Mouse (Mus musculus) adrenal gland, adult 18-20 months (tissue): Measurements from ENCODE around the gene Elovl1. TPM values are rescaled to one million over a fixed set of nuclear protein-coding genes. Genes with fewer than 3 reads are reported as not detected.

Experiments
- DNase-seq, 2 experiments: peaks; one replicate each; pipeline ENCODE4 v3.0.0; 2021 to 2022; ENCODE audit warnings: low spot score in 2 of 2
- long read RNA-seq, 2 experiments: library from polyadenylated mRNA; stranded (forward); transcript quantifications; one replicate each; pipeline ENCODE4 v2.0.0; 2021
- total RNA-seq, 2 experiments: library from RNA; stranded (reverse); gene quantifications; 1 replicate in 1 of 2; 2 replicates in 1 of 2; pipeline ENCODE4 v1.2.3; 2021

Elovl1 gene
- 10 to 100 TPM; 61.2 to 86.0 TPM for total RNA-seq
- long read RNA-seq, experiment 1, transcript Elovl1-201 (8 exons, 1,811 nt): major isoform, 45 of 49 reads
- long read RNA-seq, experiment 1, partial matches to known transcripts: 1 of 49 reads
- long read RNA-seq, experiment 1, other reads (novel, unspliced or antisense): 2 of 49 reads
- long read RNA-seq, experiment 2, transcript Elovl1-201 (8 exons, 1,811 nt): major isoform, 109 of 138 reads
- long read RNA-seq, experiment 2, partial matches to known transcripts: 20 of 138 reads
- long read RNA-seq, experiment 2, other reads (novel, unspliced or antisense): 7 of 138 reads

DNA sequence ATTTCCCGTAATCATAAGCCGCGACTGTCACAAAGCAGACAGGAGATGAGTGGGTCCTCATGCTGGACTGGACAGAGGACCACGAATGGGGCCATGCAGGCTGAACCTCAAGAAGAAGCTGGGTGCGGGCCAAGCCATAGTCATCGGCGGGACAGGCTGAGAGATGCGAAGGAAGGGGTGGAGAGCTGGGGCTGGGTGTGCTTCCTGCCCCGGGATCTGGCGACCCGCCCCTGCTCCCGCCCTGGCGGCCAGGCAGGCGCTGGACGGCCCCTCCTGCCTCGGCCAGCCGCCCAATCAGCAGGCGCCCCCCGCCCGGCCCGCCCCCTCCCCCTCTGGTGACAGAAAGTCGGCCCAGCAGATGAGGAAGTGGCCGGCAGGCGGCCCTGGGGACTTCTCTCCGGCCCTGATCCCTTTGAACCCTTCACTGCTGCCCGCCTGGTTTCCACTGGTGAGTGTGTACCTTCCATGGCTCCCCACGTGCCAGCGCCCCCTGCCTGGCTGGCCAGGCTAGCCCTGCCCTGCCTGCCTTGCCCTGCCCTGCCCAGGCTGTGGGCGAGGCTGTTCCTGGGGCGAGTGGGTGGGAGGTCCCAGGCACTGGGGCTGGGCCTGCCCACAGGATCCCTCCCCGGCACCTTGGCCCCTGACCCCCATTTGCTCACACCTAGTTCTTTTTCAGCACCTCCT, at the start of gene Elovl1:
Gene Elovl1 (plus strand): TSS at position 326 of the 684 bp plus-strand sequence.
- peak; percentile 87 for DNase-seq

DNA sequence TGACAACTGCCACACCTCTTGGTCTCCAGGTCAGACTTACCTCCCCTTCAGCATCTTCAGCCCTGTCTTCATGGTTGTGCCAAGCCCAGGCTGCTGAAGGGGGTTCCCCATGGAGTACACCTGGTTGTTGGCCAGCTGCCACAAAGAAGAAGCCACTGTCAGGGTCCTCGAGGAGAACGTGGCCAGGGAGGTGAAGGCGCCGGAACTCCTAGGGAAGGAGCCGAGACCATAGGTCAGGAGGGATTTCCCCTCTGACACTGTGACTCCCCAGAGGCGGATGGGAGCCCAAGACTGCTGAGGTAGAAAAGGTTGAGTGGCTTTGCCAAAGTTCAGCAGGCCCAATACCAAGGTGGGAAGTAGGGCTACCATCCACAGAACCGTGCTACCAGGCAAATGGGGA, 44.6 kb upstream of the Elovl1 start:
- DNase-seq: no peak

DNA sequence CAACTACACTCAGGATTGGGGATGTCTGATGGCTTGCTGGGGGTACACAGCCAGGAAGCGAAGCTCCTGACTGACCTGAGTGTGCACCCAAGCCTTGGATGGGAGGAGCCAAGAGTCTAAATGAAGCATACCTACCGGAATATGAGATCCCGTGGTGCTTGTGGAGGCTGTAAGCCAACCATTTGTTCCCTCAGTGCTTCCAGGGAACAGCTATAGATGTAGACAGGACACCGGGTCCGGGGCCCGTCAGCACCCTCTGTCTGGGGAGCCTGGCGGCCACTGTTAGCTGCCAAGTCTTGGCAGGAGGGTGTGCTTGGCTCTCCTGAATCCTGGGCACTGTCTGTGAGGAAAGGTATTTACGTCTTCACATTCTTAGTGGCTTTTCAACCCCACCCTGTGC, 40.6 kb upstream of the Elovl1 start:
- DNase-seq: no peak

DNA sequence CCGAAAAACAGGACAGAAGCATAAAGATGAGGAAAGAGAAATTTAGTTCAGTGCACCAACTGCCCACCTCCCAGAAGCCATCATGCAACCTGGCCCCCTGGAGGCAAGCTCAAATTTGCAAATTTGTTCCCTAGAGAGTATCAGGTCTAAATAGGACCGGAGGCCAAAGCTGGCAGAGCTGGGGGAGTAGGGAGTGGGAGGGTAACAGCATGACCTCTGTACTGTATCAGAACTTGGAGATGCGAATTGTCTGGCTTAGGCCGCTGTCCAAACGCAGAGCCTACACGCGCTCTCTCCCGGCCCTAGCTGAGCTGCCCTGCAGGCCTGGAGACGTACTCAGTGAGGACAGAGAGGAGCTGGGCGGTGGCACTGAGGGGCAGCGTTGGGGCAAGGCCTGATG, 37.7 kb upstream of the Elovl1 start:
- no peak for DNase-seq

DNA sequence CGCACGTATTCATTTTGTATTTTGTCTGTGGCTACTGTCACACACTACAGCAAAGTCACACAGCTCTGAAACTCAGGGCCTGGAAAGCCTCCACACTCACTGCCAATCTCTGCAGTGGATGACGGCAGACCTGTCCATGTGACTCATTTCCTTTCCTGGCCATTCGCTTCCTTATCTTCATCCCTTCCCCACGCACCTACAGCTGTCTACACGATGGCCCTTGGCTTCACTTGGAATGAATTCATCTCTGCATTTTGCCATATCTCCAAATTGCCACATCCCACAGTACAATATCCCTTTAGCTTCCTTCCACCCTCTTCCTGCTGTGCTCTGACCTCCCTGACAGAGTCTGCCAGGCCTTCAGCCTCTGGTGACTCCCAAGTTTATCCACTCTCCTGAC, 33.4 kb upstream of the Elovl1 start:
- DNase-seq: no peak

DNA sequence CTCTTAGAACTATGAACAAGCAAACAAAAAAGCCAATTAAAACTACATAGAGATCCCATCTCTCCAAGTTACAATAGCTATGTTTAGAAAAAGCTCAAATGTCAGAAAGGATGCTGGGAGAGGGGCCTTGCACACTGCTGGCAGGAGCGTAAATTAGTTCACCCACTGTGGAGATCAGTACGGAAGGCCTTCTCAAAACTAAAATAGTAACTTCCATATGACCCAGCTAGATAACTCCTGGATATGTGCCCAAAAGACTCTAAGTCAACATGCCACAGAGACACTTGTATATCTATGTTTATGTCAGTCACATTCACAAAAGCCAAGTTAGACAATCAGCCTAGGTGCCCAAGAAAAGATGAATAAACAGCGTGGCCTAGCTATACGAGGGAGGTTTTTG, 32.6 kb upstream of the Elovl1 start:
- no peak for DNase-seq

DNA sequence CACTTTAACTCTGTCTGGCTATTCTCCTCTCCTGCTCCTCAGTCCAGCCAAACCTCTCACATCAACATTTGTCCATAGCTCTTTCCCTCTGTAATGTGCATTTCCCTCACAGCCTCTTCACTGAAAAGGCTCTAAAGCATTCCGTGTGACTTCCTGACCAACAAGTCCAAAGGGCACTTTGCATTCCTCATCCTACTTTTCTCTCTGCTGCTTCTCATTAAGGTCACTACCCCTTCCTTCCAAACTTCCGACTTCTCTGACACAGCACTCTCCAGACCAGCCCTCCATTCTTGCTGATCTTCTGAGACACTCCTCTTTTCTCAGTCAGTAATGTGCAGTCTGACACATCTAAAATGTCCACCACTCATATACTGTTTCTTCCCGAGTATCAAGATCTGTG, 31.5 kb upstream of the Elovl1 start:
- DNase-seq: no peak

DNA sequence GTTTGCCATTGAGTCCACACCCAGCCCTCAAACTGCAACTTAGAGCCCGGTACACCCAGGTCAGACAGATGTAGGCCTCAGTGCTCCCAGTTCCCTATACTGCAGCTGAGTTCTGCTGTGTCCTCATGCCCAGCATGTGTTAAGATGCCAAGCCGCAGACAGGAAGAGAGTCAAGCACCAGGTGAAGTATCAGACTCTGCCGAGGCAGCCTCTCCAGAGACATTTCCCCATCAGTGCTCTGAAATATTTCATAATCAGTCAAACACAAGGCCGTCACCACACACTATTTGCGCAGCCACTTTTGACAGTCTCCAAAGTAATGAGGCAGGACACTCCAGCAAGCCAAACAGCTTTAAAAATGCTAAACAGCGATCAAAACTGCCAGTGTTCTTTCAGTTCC, 29.5 kb upstream of the Elovl1 start:
- DNase-seq: no peak

DNA sequence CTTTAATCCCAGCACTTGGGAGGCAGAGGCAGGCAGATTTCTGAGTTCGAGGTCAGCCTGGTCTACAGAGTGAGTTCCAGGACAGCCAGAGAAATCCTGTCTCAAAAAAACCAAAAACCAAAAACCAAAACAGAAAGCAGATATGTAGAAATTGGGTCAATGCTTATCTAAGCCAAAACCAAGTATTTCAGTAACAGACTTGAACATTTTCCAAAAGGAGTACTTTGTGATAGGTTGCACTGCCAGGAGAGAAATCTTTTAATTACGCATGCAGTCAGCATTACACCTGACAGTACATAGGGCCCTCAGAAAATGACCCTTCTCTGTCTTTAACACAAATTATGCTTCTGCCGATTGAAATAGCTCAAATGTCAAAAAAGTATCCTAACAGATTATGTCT, 26.5 kb upstream of the Elovl1 start:
- no peak for DNase-seq

DNA sequence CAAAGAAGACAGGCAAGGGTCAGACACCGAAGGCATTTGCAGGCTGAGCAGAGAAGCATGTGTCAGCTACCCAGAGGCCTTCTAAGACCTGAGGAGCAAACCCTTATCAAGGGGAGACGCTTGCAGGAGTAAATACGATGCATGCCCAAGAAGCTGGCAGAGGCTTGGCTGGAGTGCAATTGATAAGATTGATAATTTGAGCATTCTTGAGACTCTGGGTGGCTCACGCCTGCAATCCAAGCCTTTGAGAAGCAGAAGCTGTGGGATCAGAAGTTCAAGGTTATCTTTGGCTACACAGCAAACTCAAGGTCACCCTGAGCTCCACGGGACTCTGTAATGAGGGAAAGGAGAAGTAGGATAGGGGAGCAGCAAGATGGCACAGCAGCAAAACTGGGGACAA, 26.0 kb upstream of the Elovl1 start:
- peak in 1 of 2 experiments; percentile 16 for DNase-seq

DNA sequence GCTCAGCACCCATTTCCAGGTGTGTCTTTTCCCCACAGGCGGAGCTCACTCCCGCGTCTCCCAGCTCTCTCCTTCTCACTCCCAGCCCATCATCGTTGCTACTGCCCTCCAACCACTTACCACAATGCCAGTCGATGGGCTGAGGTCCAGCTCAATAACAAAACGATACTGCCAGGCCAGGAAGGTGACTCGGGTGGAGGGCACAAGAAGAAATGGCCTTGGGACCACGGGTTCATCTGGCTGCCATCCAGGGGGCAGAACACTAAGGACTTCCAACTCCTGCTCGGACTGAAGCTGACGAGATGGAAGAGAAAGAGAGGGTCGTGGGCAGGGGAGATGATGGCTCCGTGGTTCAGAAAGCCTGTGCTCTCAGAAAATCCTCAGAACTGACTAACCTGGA, 25.2 kb upstream of the Elovl1 start:
- no peak for DNase-seq

DNA sequence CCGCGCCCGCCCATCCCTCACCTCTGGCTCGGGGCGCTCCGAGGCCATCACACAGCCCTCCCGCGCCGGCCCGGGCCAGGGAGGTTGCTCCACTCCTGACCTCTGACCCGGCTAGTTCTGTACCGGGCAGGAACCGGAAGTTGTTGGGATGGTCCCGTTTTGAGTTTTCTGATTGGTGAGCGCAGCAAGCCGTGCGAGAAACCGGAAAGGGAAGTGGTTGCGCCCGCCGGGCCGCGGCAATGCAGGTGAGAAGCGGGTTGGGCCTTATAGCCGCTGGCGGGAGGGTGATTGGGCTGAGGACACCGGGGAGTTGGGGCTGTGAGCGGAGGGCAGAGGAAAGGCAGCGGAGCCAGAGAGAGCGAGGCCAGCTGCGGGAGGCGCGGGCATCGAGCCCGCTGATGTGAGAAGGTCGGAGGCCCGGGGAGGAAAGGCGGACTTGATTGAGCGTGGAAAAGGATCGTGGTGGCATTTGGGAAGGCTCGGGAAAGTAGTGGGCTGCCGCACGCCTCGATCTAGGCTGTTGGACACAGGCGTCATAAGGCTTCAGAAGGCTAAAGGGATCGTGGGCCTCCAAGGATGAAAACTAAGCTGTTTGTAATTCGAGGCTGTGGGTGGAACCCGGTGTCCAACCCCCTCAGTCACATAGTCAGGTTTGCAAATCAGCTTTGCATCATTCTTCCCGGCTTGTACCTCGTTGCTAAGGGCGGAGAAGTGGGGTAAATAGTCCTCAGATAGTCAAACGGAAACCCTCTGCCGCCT, 18.6 kb upstream of the Elovl1 start, which contains the start of the genes Szt2 and Med8:
Gene Szt2 (minus strand): TSS at position 132 of the 759 bp plus-strand sequence.
Gene Med8 (plus strand): TSS at position 196 of the 759 bp plus-strand sequence.
- DNase-seq: peak; percentile 82 to 86

DNA sequence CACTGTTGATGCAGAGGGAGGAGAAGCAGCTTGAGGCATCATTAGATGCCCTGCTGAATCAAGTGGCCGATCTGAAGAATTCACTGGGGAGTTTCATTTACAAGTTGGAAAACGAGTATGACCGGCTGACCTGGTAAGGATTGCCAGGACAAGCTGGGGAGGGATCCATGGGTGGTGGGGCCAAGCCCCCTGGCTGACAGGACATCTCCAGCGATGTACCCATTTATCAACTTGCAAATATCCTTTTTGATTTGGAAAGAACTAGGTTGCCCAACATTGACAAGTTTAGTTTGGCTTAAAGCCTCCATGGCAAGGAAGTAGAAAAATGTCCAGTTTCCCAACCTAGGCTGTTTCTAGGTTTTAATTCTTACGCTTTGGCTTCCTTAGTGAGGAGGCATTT, 17.0 kb upstream of the Elovl1 start:
- no peak for DNase-seq

DNA sequence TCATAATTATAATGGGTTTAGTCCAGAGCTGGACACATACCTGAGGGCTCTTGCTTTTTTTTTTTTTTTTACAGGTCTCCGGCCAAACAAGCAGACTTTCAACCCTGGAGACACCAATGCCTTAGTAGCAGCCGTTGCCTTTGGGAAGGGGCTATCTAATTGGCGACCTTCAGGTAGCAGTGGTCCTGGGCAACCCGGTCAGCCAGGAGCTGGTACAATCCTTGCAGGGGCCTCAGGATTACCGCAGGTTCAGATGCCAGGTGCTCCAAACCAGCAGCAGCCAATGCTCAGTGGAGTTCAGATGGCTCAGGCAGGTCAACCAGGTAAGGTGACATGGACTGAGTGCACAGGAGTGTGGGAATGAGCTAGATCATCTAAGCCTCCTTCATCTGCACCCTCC, 14.3 kb upstream of the Elovl1 start:
- DNase-seq: no peak

DNA sequence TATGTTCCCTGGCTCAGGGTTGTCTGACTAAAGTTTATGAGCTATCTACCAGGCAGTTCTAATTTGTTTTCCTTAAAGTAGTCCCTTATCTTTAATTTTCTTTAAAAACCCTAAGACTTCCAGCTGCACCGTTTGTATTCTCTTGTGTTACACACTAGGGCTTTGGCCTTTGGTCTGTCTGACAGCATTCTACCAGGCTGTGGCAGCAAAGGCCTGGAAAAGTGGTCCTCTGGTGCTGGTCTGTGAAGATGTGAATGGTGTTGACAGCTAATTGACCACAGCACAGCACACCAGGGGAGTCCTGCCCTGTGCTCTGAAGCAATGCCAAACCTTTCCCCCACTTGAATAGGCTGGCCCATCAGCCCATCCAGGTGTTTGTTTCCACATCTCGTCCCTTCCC, 12.1 kb upstream of the Elovl1 start:
- DNase-seq: no peak

DNA sequence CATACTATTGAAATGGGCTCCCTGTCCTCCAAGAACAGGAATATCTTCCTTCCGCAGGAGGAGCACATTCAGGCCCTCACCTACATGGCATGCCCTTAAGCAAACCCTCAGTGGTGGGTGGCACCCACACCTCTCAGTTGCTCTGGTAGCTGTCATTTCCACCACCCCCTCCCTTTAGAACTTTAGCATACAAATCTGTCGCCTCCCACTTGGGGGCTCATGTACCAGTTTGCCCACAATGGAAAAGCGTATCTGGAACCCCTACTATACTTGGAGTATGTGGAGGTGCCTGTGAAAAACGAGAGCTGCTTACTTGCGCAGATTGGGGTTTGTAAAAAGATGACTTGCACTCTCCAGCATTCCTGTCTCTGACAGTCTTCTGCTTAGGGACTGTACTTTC, 11.6 kb upstream of the Elovl1 start:
- DNase-seq: no peak

DNA sequence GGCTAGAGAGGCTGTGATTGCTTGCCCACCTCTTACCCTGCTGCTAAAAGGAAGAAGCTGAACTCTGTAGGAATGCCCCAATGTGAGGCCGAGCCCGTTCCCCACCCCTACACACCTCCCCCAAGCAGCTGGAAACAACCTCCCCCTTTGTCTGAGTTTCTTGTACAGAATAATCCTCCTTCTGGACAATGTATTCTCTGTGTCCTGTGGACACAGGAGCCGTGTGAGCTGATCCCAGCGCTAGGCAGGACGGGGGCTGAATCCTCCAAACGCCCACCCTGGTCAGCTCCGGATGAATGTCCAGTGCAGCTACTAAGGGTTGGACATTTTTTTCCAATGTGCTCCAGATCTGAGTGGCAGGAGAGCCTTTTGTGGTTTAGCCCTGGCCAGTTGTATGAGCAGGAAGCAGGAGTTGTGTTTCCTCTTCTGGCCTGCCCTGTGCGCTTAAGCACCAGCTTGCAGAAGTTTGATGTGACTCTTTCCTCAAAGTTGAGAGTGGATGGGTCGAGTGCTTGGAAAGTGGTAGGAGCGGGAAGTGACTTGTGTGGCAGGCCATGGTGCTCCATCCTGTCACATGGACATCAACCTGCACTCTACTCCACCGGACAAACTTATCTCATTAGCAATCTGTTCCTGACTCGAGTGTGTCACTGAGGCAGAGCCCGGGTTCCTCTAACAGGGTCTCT, 10.6 kb upstream of the Elovl1 start:
- no peak for DNase-seq

DNA sequence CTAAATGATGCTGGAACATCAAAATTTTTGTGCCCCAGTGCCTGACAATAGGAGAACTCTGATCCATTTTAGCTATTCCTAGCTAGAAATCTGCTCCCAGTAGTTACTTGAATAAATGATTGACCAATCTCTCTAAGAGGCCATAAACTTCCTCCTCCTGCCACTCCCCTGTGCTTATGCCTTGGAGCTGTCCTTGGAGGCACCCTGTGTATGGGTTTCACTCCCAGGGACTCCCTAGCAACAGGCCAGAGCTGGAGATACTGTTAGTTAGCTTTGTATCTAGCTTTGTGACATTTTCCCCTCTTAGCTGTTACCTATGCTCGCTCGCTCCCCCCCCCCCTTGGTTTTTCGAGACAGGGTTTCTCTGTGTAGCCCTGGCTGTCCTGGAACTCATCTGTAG, 6.5 kb upstream of the Elovl1 start:
- no peak for DNase-seq

DNA sequence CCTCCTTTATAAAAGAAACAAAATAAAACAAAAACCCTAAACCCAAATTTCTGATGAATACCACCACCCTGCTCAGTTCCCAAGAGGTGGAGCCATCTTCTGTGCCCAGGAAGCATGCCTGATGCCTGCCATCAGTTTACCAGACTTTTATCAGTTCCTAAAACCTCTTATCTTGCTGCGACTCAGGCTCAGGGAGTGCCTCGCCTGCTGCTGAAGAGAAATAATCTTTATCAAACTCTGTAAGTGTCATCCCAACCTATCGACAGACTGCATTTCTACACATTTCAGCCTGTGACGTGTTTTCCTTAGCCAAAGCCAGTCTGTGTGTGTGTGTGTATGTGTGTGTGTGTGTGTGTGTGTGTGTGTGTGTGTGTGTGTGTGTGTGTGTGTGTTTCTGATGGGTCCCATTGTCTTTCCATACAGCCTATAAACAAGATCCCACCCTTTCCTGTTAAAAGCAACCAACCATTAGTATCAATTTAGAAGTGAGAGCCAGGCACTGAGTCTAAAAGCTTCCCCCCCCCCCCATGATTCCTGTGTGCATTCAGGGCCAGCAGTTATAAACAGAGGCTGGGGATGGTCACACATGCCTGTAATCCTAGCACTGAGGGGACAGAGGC, 3.2 kb upstream of the Elovl1 start:
- no peak for DNase-seq

DNA sequence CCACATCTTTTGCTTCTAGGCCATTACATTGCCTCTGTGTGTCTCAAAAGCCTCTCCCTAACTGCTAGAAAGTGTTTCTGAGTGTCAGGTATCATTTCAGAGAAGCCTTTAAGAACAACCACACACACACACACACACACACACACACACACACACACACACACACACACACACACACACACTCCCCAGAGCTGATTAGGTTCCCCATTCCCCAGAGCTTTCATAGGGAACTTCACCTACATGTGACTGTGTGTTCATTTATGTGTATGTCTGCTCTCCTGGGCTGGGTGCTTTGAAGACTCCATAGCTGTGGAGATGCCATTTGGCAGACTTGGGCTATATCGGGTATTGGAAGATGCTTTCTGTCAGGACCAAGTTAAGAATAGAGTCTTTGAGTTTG, 2.5 kb upstream of the Elovl1 start:
- DNase-seq: no peak

DNA sequence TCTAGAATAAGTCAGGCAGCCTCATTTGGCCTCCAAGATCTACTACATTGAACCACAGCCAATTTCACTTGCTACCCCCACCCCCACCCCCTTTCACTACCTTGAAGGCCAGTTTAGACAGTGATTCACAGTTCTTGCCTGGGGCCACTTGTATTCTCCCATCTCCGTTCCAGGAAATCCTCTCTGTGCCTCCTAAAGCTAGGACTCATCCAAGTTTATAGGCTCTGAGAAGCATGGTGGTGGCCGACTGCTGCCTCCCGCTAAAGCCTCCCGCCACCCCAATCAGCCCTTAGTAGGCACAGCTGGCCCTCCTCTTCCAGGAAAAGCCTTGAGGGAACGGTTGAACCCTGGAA, 502 bp upstream of the Elovl1 start:
- no peak for DNase-seq
